Mouse (Mus musculus) small intestine, adult 10 weeks (tissue): ENCODE measurements around the gene Tnpo1. TPM values are rescaled to one million over a fixed set of nuclear protein-coding genes. Genes with fewer than 3 reads are reported as not detected.

Source experiments
- polyA plus RNA-seq: library from polyadenylated mRNA; stranded (reverse); fragments of 350-450 nt; fragmentation: Illumina TruSeq; extraction: RNeasy Lipid Tissue Mini Kit (QIAGEN cat#74804); gene quantifications from one replicate; pipeline ENCODE4 v1.2.3, GENCODE M21; 2014; ENCODE audit warnings: low replicate concordance

Gene Tnpo1
- polyA plus RNA-seq = 102 TPM

DNA sequence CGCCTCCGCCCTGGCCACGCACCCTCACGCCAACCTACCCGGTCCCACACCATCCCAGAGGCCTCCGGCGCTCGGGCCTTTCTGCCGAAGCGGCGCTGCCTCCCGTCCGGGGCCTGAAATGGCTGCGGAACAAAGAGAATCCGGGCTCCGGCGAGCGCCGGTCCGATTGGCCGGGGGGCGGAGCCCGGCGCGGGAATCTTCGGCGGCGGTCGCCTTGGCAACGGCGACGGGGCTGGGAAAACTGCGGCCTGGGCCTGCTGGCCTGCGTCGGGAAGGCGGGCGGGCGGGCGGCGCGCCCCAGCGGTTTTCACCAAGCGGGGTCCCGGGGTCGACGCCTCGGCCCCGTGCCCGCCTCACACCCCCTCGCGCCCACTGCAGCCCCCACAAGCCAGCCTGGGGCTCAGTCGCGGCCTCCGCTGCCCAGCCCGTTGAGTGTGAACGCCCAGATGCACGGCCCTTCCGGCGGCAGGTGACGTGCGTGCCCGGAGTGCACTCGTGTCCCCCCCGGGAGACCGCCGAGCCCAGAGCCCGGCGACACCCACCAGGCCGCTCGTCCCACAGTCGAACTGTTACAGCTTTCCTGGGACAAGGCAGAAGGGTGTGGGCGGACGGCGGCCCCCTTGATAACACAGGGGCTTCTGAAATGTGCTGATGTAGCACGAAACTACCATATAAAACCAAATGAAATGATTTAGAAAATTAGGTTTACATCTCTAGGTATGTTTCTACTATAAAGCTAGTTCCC lies at the start of gene Tnpo1:
TSS of gene Tnpo1 (minus strand) at position 172 of the 745 bp plus-strand sequence.

DNA sequence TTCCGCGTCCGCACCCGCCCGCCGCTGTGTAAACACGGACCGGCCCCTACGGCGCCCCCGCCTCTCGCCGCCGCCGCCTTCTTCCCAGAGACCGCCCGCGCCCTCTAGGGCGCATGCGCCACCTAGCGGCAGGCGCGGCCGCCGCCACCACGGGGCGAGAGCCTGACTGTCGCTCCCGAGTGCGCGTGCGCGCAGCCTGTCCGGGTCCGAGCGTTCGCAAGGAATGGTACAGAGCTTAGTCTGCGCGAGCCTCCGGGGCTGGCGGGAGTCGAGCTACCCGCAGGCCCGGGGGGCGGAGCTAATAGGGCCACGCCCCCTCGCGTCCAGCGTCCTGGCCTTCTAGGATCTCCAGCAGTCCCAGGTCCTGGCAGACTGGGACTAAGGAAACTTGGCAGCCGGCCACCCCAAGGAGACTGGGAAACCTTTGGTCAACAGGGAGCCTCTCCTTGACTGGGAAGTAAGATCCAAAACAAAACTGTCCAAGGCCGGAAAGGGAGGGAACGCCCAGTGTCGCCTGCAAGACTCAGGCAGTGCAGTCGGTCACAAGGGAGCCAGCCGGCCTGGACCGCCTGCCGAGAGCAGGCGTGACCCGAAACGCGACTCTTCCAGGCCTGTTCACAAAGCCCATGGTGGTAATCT lies 110.9 kb downstream of the Tnpo1 start, which contains the start of gene Fcho2:
TSS of gene Fcho2 (minus strand) at position 303 of the 639 bp plus-strand sequence.

Other genes with a start within 250 kb of the Tnpo1 start
- 4.9 TPM for gene Tmem171, start 231.6 kb downstream of the Tnpo1 start, polyA plus RNA-seq
- gene Fcho2, start 110.9 kb downstream of the Tnpo1 start, polyA plus RNA-seq = 228 TPM
- gene 1700024P04Rik, start 58.2 kb upstream of the Tnpo1 start, polyA plus RNA-seq = not detected